Mouse (Mus musculus) kidney, postnatal 0 days (tissue): ENCODE measurements around the gene Fam43b. TPM values are rescaled to one million over a fixed set of nuclear protein-coding genes. Genes with fewer than 3 reads are reported as not detected.

Experiments used
- ATAC-seq: fragments of 200-750 bp; cut with Nextera tagmentation; replicated peaks from 2 replicates; pipeline ENCODE4 v1.8.0; 2017; ENCODE audit warnings: low read depth, moderate number of reproducible peaks, moderate TSS enrichment, moderate library complexity; ENCODE audit not compliant: low FRiP score
- DNase-seq: peaks from one replicate; pipeline ENCODE4 v3.0.0-alpha.2; 2016; ENCODE audit warnings: low spot score
- H3K27ac ChIP-seq: fragments of 300-500 bp; sonication (generic); 2 replicates; pipeline ENCODE4 v1.5.1; 2014; ENCODE audit warnings: mild to moderate bottlenecking
- H3K27me3 ChIP-seq: fragments of 300-500 bp; sonication (generic); 2 replicates; pipeline ENCODE4 v1.6.1; 2014; ENCODE audit warnings: low read length, mixed read lengths; ENCODE audit not compliant: insufficient read depth
- H3K36me3 ChIP-seq: fragments of 300-500 bp; sonication (generic); 2 replicates; pipeline ENCODE4 v1.6.1; 2014; ENCODE audit warnings: low read length, mixed read lengths; ENCODE audit not compliant: insufficient read depth
- H3K4me1 ChIP-seq: fragments of 300-500 bp; sonication (generic); replicated peaks from 2 replicates; pipeline ENCODE4 v1.6.1; 2014; ENCODE audit warnings: antibody characterized with exemption, low read length, mixed read lengths; ENCODE audit not compliant: insufficient read depth
- H3K4me2 ChIP-seq: fragments of 300-500 bp; sonication (generic); 2 replicates; pipeline ENCODE4 v1.6.1; 2014; ENCODE audit warnings: mild to moderate bottlenecking, low read length, moderate library complexity, mixed read lengths
- H3K4me3 ChIP-seq: fragments of 300-500 bp; sonication (generic); replicated peaks from 2 replicates; pipeline ENCODE4 v1.5.1; 2014; ENCODE audit warnings: low read depth, low read length
- H3K9ac ChIP-seq: fragments of 300-500 bp; sonication (generic); 2 replicates; pipeline ENCODE4 v1.6.1; 2014; ENCODE audit warnings: low read depth, low read length
- H3K9me3 ChIP-seq: fragments of 300-500 bp; sonication (generic); replicated peaks from 2 replicates; pipeline ENCODE4 v1.6.1; 2016; ENCODE audit warnings: low read length, inconsistent platforms, mixed read lengths
- CTCF ChIP-seq: IDR thresholded peaks from 2 replicates; pipeline ENCODE4 v1.5.1; 2016; ENCODE audit warnings: antibody characterized with exemption, low read depth, mild to moderate bottlenecking, moderate library complexity
- WGBS: fragments of 180-500 bp; shearing (Covaris S2); extraction: QIAGEN DNeasy Blood & Tissue Kit; methylation state at CpG from one replicate; pipeline ENCODE4 v1.1.7; 2014; 5-methylcytosine and 5-hydroxymethylcytosine counted together
- polyA plus RNA-seq: library from polyadenylated mRNA; unstranded; fragments of >200 nt; fragmentation: Nextera tagmentation; extraction: Ambion mirVana; gene quantifications from 2 replicates; pipeline ENCODE4 v1.2.1, GENCODE M21; 2015

The Fam43b gene
- polyA plus RNA-seq, 1 experiment from 2014 or later = 0.12 TPM

DNA sequence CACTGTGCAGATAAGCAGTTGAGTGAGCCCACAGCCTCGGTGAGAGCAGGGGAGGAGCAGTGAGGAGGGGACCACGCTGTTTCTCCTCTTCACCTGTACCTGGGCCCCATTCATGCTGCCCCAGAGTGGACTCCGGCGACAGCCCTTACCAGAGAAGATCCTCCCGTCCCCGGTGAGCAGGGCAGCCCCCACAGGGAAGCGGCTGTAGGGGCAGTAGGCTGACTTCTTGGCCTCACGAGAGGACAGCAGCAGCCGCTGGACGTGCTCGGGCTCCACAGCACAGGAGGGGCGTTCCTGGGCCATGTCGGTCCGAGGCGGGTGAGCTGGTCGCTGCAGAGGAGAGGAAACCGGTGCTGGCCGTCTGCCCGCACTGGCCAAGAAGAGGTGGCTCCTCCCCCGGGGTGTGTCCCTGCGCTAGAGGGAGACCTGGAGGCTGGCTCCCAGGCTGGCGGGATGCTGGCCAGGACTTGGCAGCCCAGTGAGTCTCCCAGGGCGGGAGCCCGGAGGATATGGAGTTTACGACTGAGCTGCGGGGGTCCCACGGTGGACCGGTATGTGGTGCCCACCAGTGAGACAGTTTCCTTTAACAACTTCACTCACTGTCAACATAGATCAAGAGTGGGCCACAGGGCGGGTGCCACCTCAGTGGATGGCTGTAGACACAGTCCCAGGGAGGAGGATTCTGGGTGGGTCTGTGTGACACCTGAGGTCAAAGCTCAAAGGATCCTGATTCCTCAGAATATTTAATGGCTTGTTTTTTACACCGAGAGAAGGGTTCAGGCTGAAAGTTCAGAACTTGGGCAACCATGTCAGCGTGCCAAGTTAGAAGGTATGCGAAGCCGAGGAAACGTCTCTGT is 28.5 kb downstream of the Fam43b start, which contains the start of gene Cda:
TSS of gene Cda (minus strand) at position 352 of the 857 bp plus-strand sequence.
- Histone ChIP-seq H3K9ac (peak within 1 kb of the TSS; percentile 31; the same call in 1 of the 2 replicates), H3K4me1 (no peaks in the 10 kb centered on the region), H3K27me3 (no peaks in the 10 kb centered on the region), H3K27ac (peak within 1 kb of the TSS; percentile 38; the same call in 1 of the 2 replicates), H3K4me3 (peak within 1 kb of the TSS; percentile 31), H3K9me3 (no peaks in the 10 kb centered on the region), H3K4me2 (peak within 1 kb of the TSS; percentile 61), H3K36me3 (no peaks in the 10 kb centered on the region)
- peak; percentile 90 for ATAC-seq
- WGBS = 3% methylated on average over 34 of the region's 34 CpGs
- TF ChIP-seq CTCF = peak; percentile 41
- DNase-seq = peak; percentile 94

DNA sequence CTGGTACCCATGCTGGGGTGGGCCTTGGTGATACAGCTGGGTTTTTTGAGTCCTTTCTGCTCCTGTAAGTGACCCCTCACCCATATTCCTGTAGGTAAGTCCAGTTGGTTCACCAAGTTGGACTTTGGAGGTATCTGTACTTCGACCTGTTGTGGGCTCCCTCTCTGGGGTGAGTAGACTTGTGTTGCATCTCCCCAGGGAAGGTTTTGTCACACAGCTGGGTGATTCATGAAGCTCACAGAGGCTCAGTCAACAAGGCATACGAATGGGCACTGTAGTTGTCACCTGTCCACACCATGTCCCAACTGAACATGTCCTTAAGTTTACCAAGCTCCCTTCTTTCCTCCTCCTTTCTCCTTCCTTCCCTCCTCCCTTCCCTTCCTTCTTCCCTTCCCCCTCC is 29.8 kb downstream of the Fam43b start:
- Histone ChIP-seq H3K4me3 (no peak overlapping the region), H3K9me3 (no peaks in the 10 kb centered on the region), H3K4me1 (no peaks in the 10 kb centered on the region), H3K27ac (no peak overlapping the region), H3K9ac (no peak overlapping the region), H3K4me2 (no peak overlapping the region), H3K27me3 (no peaks in the 10 kb centered on the region), H3K36me3 (no peaks in the 10 kb centered on the region)
- TF ChIP-seq CTCF = no peak
- ATAC-seq (no peak), DNase-seq (no peak)
- WGBS = 75% methylated on average over 2 of the region's 2 CpGs

DNA sequence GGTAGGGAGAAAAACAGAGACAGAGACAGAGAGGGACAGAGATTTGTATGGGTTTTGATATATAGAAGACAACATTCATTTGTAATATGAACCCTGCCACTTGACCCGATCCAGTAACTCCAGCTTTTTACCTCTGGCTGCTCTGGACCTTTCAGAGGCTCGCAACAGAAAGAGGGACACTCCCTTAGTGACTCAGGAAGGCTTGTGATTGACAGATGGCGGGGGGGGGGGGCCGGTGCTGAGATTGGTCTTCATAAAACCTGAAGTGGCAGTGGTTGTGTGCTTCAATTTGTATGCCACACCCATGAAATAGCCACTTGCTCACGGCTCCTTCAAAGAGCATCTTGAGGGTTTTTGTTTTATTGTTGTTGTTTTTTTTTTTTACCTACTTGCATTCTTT is 32.8 kb downstream of the Fam43b start:
- H3K4me1 ChIP-seq = 0 out of 2 replicates have a peak, but pooled peaks cover 3% of the 10 kb centered on the region
- H3K9ac ChIP-seq = no peak overlapping the region
- no peaks in the 10 kb centered on the region for H3K36me3 ChIP-seq
- no peak overlapping the region for H3K4me3 ChIP-seq
- H3K27me3 ChIP-seq = no peaks in the 10 kb centered on the region
- TF ChIP-seq CTCF = no peak
- ATAC-seq = no peak
- WGBS = 27% methylated on average over 5 of the region's 5 CpGs
- DNase-seq = no peak
- no peak overlapping the region for H3K4me2 ChIP-seq
- H3K27ac ChIP-seq = no peak overlapping the region
- H3K9me3 ChIP-seq = no peaks in the 10 kb centered on the region

DNA sequence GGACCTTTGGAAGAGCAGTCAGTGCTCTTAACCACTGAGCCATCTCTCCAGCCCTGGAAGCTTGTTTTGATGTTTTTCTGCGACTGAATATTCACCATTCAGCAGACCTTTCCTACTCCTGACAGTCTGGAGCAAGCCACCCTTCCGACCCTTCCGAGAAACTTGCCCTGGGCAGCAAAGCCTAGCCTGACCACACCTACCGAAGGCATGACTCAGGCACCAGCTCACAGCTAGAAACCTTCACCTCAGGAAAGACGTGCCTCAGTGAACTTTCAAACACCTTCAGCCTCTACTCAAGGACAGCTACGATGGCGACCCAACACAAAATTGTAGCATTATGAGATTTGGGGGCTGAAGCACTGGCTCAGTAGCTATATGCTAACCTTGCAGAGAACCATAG is 33.4 kb downstream of the Fam43b start:
- DNase-seq = no peak
- no peak overlapping the region for H3K27ac ChIP-seq
- H3K36me3 ChIP-seq = no peaks in the 10 kb centered on the region
- no peak for TF ChIP-seq CTCF
- H3K4me1 ChIP-seq = 0 out of 2 replicates have a peak, but pooled peaks cover 3% of the 10 kb centered on the region
- 62% methylated on average over 7 of the region's 7 CpGs for WGBS
- H3K4me2 ChIP-seq = no peak overlapping the region
- ATAC-seq = no peak
- no peaks in the 10 kb centered on the region for H3K27me3 ChIP-seq
- no peak overlapping the region for H3K4me3 ChIP-seq
- no peaks in the 10 kb centered on the region for H3K9me3 ChIP-seq
- no peak overlapping the region for H3K9ac ChIP-seq

DNA sequence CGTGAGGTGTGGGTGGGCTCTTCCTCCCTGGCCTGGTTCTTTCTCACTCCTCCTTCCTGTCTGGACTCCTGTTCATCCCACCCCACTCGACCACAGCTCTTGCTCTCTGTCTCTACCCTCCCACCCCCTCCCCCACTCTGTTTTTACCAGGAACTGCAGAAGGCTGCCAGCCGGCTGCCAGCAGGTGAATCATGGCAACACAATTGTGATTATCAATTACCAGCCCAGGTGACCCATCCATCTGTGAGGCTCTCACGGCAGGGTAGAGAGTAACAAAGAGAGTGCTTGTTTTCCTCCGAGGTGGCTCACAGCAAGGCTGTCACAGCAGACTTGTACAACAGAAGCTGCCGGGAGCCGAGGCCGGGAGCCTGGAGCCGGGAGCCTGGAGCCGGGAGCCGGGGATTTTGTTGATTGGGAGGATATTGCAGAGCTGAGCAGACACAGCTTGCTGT is 34.9 kb downstream of the Fam43b start:
- 0 out of 2 replicates have a peak, but pooled peaks cover 3% of the 10 kb centered on the region for H3K4me1 ChIP-seq
- DNase-seq = no peak
- no peaks in the 10 kb centered on the region for H3K9me3 ChIP-seq

DNA sequence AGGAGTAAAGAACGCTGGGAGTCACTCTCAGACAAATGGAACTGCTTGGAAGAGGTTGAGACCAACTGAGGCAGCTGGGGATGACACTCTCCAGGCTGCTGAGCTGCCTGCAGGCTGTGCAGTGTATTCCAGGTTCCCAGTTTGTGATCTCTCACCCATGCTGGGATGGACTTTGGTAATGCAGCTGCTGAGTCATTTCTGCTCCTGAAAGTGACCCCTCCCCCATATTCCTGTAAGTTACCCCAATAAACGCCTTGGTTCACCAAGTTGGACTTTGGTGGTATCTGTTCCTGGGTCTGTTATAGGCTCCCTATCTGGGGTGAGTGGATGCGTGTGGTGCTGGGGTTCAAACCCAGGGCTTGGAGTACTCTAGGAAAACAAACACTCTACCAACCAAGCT is 38.2 kb downstream of the Fam43b start:
- H3K9ac ChIP-seq = no peak overlapping the region
- DNase-seq = no peak
- no peaks in the 10 kb centered on the region for H3K36me3 ChIP-seq
- no peak overlapping the region for H3K4me2 ChIP-seq
- no peak overlapping the region for H3K27ac ChIP-seq
- H3K9me3 ChIP-seq = no peaks in the 10 kb centered on the region
- 80% methylated on average over 3 of the region's 3 CpGs for WGBS
- no peaks in the 10 kb centered on the region for H3K27me3 ChIP-seq
- no peak overlapping the region for H3K4me3 ChIP-seq
- H3K4me1 ChIP-seq = 0 out of 2 replicates have a peak, but pooled peaks cover 3% of the 10 kb centered on the region
- ATAC-seq = no peak
- no peak for TF ChIP-seq CTCF

More for the DNA sequence above, 34.9 kb downstream of the Fam43b start:
- H3K36me3 ChIP-seq = no peaks in the 10 kb centered on the region
- ATAC-seq = no peak
- H3K9ac ChIP-seq = no peak overlapping the region
- 11% methylated on average over 11 of the region's 11 CpGs for WGBS
- H3K4me2 ChIP-seq = no peak overlapping the region
- no peak overlapping the region for H3K27ac ChIP-seq
- H3K4me3 ChIP-seq = no peak overlapping the region
- no peaks in the 10 kb centered on the region for H3K27me3 ChIP-seq
- no peak for TF ChIP-seq CTCF
